Mouse (Mus musculus) bone marrow, adult 2 months (tissue): Measurements from ENCODE around the gene Nek9. TPM values are rescaled to one million over a fixed set of nuclear protein-coding genes. Genes with fewer than 3 reads are reported as not detected.

Experiments
- H3K27ac ChIP-seq: fragments of 200-500 bp; 2 replicates; pipeline ENCODE4 v1.5.1; 2012; ENCODE audit warnings: low read depth, mild to moderate bottlenecking, control low read depth, inconsistent platforms, low read length; ENCODE audit not compliant: control insufficient read depth, poor library complexity, insufficient read depth
- H3K4me1 ChIP-seq: fragments of 200-500 bp; 2 replicates; pipeline ENCODE4 v1.6.1; 2011; ENCODE audit warnings: low read length; ENCODE audit not compliant: control insufficient read depth, insufficient read depth
- H3K4me3 ChIP-seq: fragments of 200-500 bp; replicated peaks from 2 replicates; pipeline ENCODE3; 2011; ENCODE audit warnings: mild to moderate bottlenecking, low read depth, low read length, control low read depth; ENCODE audit not compliant: control insufficient read depth
- CTCF ChIP-seq: fragments of 200-500 bp; IDR thresholded peaks from 2 replicates; pipeline ENCODE4 v1.5.1; 2011; ENCODE audit warnings: low read length, control low read depth; ENCODE audit not compliant: control insufficient read depth, insufficient read depth
- POLR2A ChIP-seq: fragments of 200-500 bp; IDR thresholded peaks from 2 replicates; pipeline ENCODE4 v1.6.1; 2011; ENCODE audit warnings: low read depth, mild to moderate bottlenecking, control low read depth, low read length, borderline replicate concordance; ENCODE audit not compliant: control insufficient read depth
- WGBS: fragments of 180-500 bp; shearing (Covaris S2); methylation state at CpG from one replicate; pipeline ENCODE4 v1.1.7; 2018; 5-methylcytosine and 5-hydroxymethylcytosine counted together
- polyA plus RNA-seq: library from polyadenylated mRNA; stranded (reverse); fragments of >200 nt; gene quantifications from 2 replicates; pipeline ENCODE4 v1.2.4, GENCODE M21; 2011; ENCODE audit warnings: low replicate concordance; ENCODE audit not compliant: missing spikeins, insufficient read depth, insufficient read length

Nek9 gene
- polyA plus RNA-seq, 1 experiment, result 25.4 TPM

- no peaks in the 10 kb centered on the region for H3K4me1 ChIP-seq
- peak within 1 kb of the TSS; percentile 35; the same call in 1 of the 2 replicates for H3K27ac ChIP-seq
- 1% methylated on average over 35 of the region's 35 CpGs for WGBS
- TF ChIP-seq POLR2A (peak; percentile 62; the same call in 1 of the 2 replicates), CTCF (peak; percentile 32; the same call in 1 of the 2 replicates)
- peak within 1 kb of the TSS; percentile 88 for H3K4me3 ChIP-seq
Measured at GRCm38 (mm10) chr12:85270319-85270718, 68.8 kb downstream of the Nek9 start, which contains the start of gene Mlh3. Gene Mlh3 (minus strand): TSS chr12:85270599.

GRCm38 (mm10) chr12:85269821-85270220 lies 69.3 kb downstream of the Nek9 start:
- WGBS, result 45% methylated on average over 3 of the region's 3 CpGs
- Histone ChIP-seq H3K4me3 (no peak overlapping the region), H3K27ac (no peak overlapping the region), H3K4me1 (no peaks in the 10 kb centered on the region)
- TF ChIP-seq CTCF (no peak), POLR2A (no peak)

GRCm38 (mm10) chr12:85266248-85266647 lies 72.9 kb downstream of the Nek9 start:
- Histone ChIP-seq H3K4me1 (no peaks in the 10 kb centered on the region), H3K27ac (no peak overlapping the region), H3K4me3 (no peak overlapping the region)
- TF ChIP-seq CTCF (no peak), POLR2A (no peak)
- WGBS, result 74% methylated on average over 3 of the region's 3 CpGs

- 82% methylated on average over 7 of the region's 7 CpGs for WGBS
- no peaks in the 10 kb centered on the region for H3K4me1 ChIP-seq
- H3K4me3 ChIP-seq, result no peak overlapping the region
- TF ChIP-seq POLR2A (no peak), CTCF (no peak)
- no peak overlapping the region for H3K27ac ChIP-seq
Measured at GRCm38 (mm10) chr12:85264940-85265339, 74.2 kb downstream of the Nek9 start.

GRCm38 (mm10) chr12:85264531-85264930 lies 74.6 kb downstream of the Nek9 start:
- TF ChIP-seq POLR2A (no peak), CTCF (no peak)
- Histone ChIP-seq H3K4me1 (no peaks in the 10 kb centered on the region), H3K4me3 (no peak overlapping the region), H3K27ac (no peak overlapping the region)
- 84% methylated on average over 8 of the region's 8 CpGs for WGBS

- no peak overlapping the region for H3K4me3 ChIP-seq
- WGBS, result 72% methylated on average over 5 of the region's 5 CpGs
- H3K4me1 ChIP-seq, result no peaks in the 10 kb centered on the region; the same call in 1 of the 2 replicates
- H3K27ac ChIP-seq, result no peak overlapping the region
- TF ChIP-seq POLR2A (no peak), CTCF (no peak)
Measured at GRCm38 (mm10) chr12:85263190-85263589, 76.0 kb downstream of the Nek9 start.

GRCm38 (mm10) chr12:85262489-85262888 lies 76.7 kb downstream of the Nek9 start:
- H3K4me3 ChIP-seq, result no peak overlapping the region
- peaks cover 1% of the 10 kb centered on the region for H3K4me1 ChIP-seq
- TF ChIP-seq CTCF (no peak), POLR2A (no peak)
- WGBS, result 79% methylated on average over 10 of the region's 10 CpGs
- no peak overlapping the region for H3K27ac ChIP-seq

GRCm38 (mm10) chr12:85257008-85257639 lies 82.0 kb downstream of the Nek9 start:
- WGBS, result 9% methylated on average over 7 of the region's 7 CpGs
- Histone ChIP-seq H3K27ac (peak overlapping the region; percentile 14; the same call in 1 of the 2 replicates), H3K4me3 (no peak overlapping the region), H3K4me1 (peaks cover 6% of the 10 kb centered on the region)
- no peak for TF ChIP-seq CTCF
- no peak for TF ChIP-seq POLR2A
